Mouse (Mus musculus) neural tube, embryonic 11.5 days (tissue): ENCODE measurements around the gene Msantd3. TPM values are rescaled to one million over a fixed set of nuclear protein-coding genes. Genes with fewer than 3 reads are reported as not detected.

ENCODE experiments used
- ATAC-seq: fragments of 200-750 bp; cut with Nextera tagmentation; 2 replicates; pipeline ENCODE4 v1.8.0; 2017; ENCODE audit warnings: moderate number of reproducible peaks, mild to moderate bottlenecking, moderate TSS enrichment, moderate library complexity; ENCODE audit not compliant: insufficient read depth, low FRiP score, low TSS enrichment
- DNase-seq: peaks from one replicate; pipeline ENCODE4 v3.0.0-alpha.2; 2015; ENCODE audit warnings: low spot score
- H3K27ac ChIP-seq: fragments of 300-500 bp; sonication (generic); 2 replicates; pipeline ENCODE4 v1.5.1; 2014; ENCODE audit warnings: low read depth, mild to moderate bottlenecking, low read length
- H3K27me3 ChIP-seq: fragments of 300-500 bp; sonication (generic); 2 replicates; pipeline ENCODE4 v1.6.1; 2014; ENCODE audit warnings: mild to moderate bottlenecking, low read length, mixed read lengths; ENCODE audit not compliant: control insufficient read depth, insufficient read depth
- H3K36me3 ChIP-seq: fragments of 300-500 bp; sonication (generic); 2 replicates; pipeline ENCODE4 v1.6.1; 2014; ENCODE audit warnings: mild to moderate bottlenecking, low read length, moderate library complexity, mixed read lengths; ENCODE audit not compliant: control insufficient read depth, insufficient read depth
- H3K4me1 ChIP-seq: fragments of 300-500 bp; sonication (generic); 2 replicates; pipeline ENCODE4 v1.6.1; 2014; ENCODE audit warnings: low read length, mixed read lengths; ENCODE audit not compliant: control insufficient read depth, insufficient read depth
- H3K4me2 ChIP-seq: fragments of 300-500 bp; sonication (generic); 2 replicates; pipeline ENCODE4 v1.6.1; 2014; ENCODE audit warnings: low read depth, mild to moderate bottlenecking, moderate library complexity
- H3K4me3 ChIP-seq: fragments of 300-500 bp; sonication (generic); 2 replicates; pipeline ENCODE4 v1.5.1; 2014; ENCODE audit warnings: low read depth, low read length
- H3K9ac ChIP-seq: fragments of 300-500 bp; sonication (generic); 2 replicates; pipeline ENCODE4 v1.6.1; 2014; ENCODE audit warnings: mild to moderate bottlenecking, low read length
- H3K9me3 ChIP-seq: fragments of 300-500 bp; sonication (generic); 2 replicates; pipeline ENCODE4 v1.6.1; 2016; ENCODE audit warnings: low read length; ENCODE audit not compliant: control insufficient read depth
- WGBS: fragments of 180-500 bp; shearing (Covaris S2); extraction: QIAGEN DNeasy Blood & Tissue Kit; methylation state at CpG from one replicate; pipeline ENCODE4 v1.1.7; 2014; 5-methylcytosine and 5-hydroxymethylcytosine counted together
- polyA plus RNA-seq: library from polyadenylated mRNA; unstranded; fragments of >200 nt; fragmentation: Nextera tagmentation; extraction: Ambion mirVana; gene quantifications from 2 replicates; pipeline ENCODE4 v1.2.1, GENCODE M21; 2014

Msantd3 gene
- polyA plus RNA-seq, 1 experiment from 2014 or later, result 68.3 TPM

GRCm38 (mm10) chr4:48586099-48586821, 46.5 kb downstream of the Msantd3 start:
- no peaks in the 10 kb centered on the region for H3K36me3 ChIP-seq
- no peaks in the 10 kb centered on the region for H3K27me3 ChIP-seq
- DNase-seq, result peak; percentile 74
- H3K4me1 ChIP-seq, result no peaks in the 10 kb centered on the region
- peak overlapping the region; percentile 99 for H3K9ac ChIP-seq
- ATAC-seq, result peak; percentile 32
- H3K4me2 ChIP-seq, result peak overlapping the region; percentile 61
- H3K27ac ChIP-seq, result peak overlapping the region; percentile 98
- H3K4me3 ChIP-seq, result peak overlapping the region; percentile 96
- under 1% methylated on average over 12 of the region's 12 CpGs for WGBS
- no peaks in the 10 kb centered on the region for H3K9me3 ChIP-seq

- no peak overlapping the region for H3K9ac ChIP-seq
- ATAC-seq (no peak), DNase-seq (no peak)
- no peaks in the 10 kb centered on the region for H3K36me3 ChIP-seq
- no peak overlapping the region for H3K27ac ChIP-seq
- no peaks in the 10 kb centered on the region for H3K9me3 ChIP-seq
- WGBS, result 98% methylated on average over 2 of the region's 2 CpGs
- H3K4me3 ChIP-seq, result no peak overlapping the region; the same call in 1 of the 2 replicates
- H3K4me1 ChIP-seq, result no peaks in the 10 kb centered on the region
- no peaks in the 10 kb centered on the region for H3K27me3 ChIP-seq
- no peak overlapping the region for H3K4me2 ChIP-seq
These were observed 47.8 kb downstream of the Msantd3 start for GRCm38 (mm10) chr4:48587526-48587925.

- WGBS, result 85% methylated on average over 9 of the region's 9 CpGs
- Histone ChIP-seq H3K9me3 (no peaks in the 10 kb centered on the region), H3K27ac (no peak overlapping the region), H3K4me1 (no peaks in the 10 kb centered on the region), H3K9ac (no peak overlapping the region), H3K4me3 (no peak overlapping the region), H3K27me3 (no peaks in the 10 kb centered on the region), H3K36me3 (no peaks in the 10 kb centered on the region), H3K4me2 (no peak overlapping the region)
- DNase-seq, result no peak
- no peak for ATAC-seq
These were observed 48.8 kb downstream of the Msantd3 start for GRCm38 (mm10) chr4:48588576-48588975.

- DNase-seq (no peak), ATAC-seq (no peak)
- H3K9me3 ChIP-seq, result no peaks in the 10 kb centered on the region
- H3K27me3 ChIP-seq, result no peaks in the 10 kb centered on the region
- no peaks in the 10 kb centered on the region for H3K4me1 ChIP-seq
- no peaks in the 10 kb centered on the region for H3K36me3 ChIP-seq
- no peak overlapping the region for H3K4me3 ChIP-seq
- no peak overlapping the region for H3K4me2 ChIP-seq
- no peak overlapping the region for H3K27ac ChIP-seq
- no peak overlapping the region for H3K9ac ChIP-seq
- 92% methylated on average over 7 of the region's 7 CpGs for WGBS
These were observed 51.1 kb downstream of the Msantd3 start for GRCm38 (mm10) chr4:48590862-48591261.

GRCm38 (mm10) chr4:48591390-48591789, 51.7 kb downstream of the Msantd3 start:
- Histone ChIP-seq H3K9me3 (no peaks in the 10 kb centered on the region), H3K36me3 (no peaks in the 10 kb centered on the region), H3K27ac (no peak overlapping the region), H3K4me2 (no peak overlapping the region), H3K4me3 (no peak overlapping the region), H3K9ac (no peak overlapping the region), H3K4me1 (no peaks in the 10 kb centered on the region), H3K27me3 (no peaks in the 10 kb centered on the region)
- ATAC-seq, result no peak
- DNase-seq, result no peak
- WGBS, result 88% methylated on average over 3 of the region's 3 CpGs

- WGBS, result 78% methylated on average over 5 of the region's 5 CpGs
These were observed 52.6 kb downstream of the Msantd3 start for GRCm38 (mm10) chr4:48592328-48592727.

GRCm38 (mm10) chr4:48592844-48593243, 53.1 kb downstream of the Msantd3 start:
- Histone ChIP-seq H3K9me3 (no peaks in the 10 kb centered on the region), H3K9ac (no peak overlapping the region), H3K4me1 (no peaks in the 10 kb centered on the region), H3K36me3 (no peaks in the 10 kb centered on the region), H3K27me3 (no peaks in the 10 kb centered on the region), H3K4me3 (no peak overlapping the region), H3K4me2 (no peak overlapping the region), H3K27ac (no peak overlapping the region)
- ATAC-seq (no peak), DNase-seq (no peak)
- WGBS, result 91% methylated on average over 7 of the region's 7 CpGs

More at GRCm38 (mm10) chr4:48592328-48592727, 52.6 kb downstream of the Msantd3 start:
- no peak overlapping the region for H3K27ac ChIP-seq
- no peaks in the 10 kb centered on the region for H3K36me3 ChIP-seq
- no peaks in the 10 kb centered on the region for H3K4me1 ChIP-seq
- no peaks in the 10 kb centered on the region for H3K27me3 ChIP-seq
- no peaks in the 10 kb centered on the region for H3K9me3 ChIP-seq
- ATAC-seq (no peak), DNase-seq (no peak)
- H3K4me2 ChIP-seq, result no peak overlapping the region
- H3K4me3 ChIP-seq, result no peak overlapping the region
- no peak overlapping the region for H3K9ac ChIP-seq

GRCm38 (mm10) chr4:48596111-48596510, 56.4 kb downstream of the Msantd3 start:
- H3K4me1 ChIP-seq, result no peaks in the 10 kb centered on the region; the same call in 1 of the 2 replicates
- H3K9me3 ChIP-seq, result no peaks in the 10 kb centered on the region
- no peak overlapping the region for H3K4me2 ChIP-seq
- no peak overlapping the region for H3K27ac ChIP-seq
- no peak overlapping the region for H3K4me3 ChIP-seq
- ATAC-seq, result no peak
- H3K27me3 ChIP-seq, result no peaks in the 10 kb centered on the region
- 93% methylated on average over 7 of the region's 7 CpGs for WGBS
- no peak for DNase-seq
- H3K9ac ChIP-seq, result no peak overlapping the region
- no peaks in the 10 kb centered on the region; the same call in 1 of the 2 replicates for H3K36me3 ChIP-seq

GRCm38 (mm10) chr4:48605650-48606049, 65.9 kb downstream of the Msantd3 start:
- Histone ChIP-seq H3K4me1 (peaks cover 2% of the 10 kb centered on the region), H3K4me2 (no peak overlapping the region), H3K9ac (no peak overlapping the region), H3K9me3 (no peaks in the 10 kb centered on the region), H3K27me3 (no peaks in the 10 kb centered on the region), H3K4me3 (no peak overlapping the region), H3K27ac (no peak overlapping the region), H3K36me3 (peaks cover 2% of the 10 kb centered on the region; the same call in 1 of the 2 replicates)
- WGBS, result 44% methylated on average over 3 of the region's 3 CpGs
- ATAC-seq (peak; percentile 60; the same call in 1 of the 2 replicates), DNase-seq (no peak)
